Mouse (Mus musculus) gastrocnemius, postnatal 14 days (tissue): ENCODE results near the gene Mthfsd. TPM values are rescaled to one million over a fixed set of nuclear protein-coding genes. Genes with fewer than 3 reads are reported as not detected.

Experiments used
- DNase-seq: peaks from one replicate; pipeline ENCODE4 v3.0.0; 2021; ENCODE audit warnings: mixed read lengths
- intact Hi-C: fragments of 180-260 bp; cut with DNase I; formaldehyde crosslinking; loops from one replicate; pipeline ENCODE4 v1.15.1; 2025; ENCODE audit warnings: low total_unique reads
- total RNA-seq, 2 experiments: library from RNA; stranded (reverse); gene quantifications; 2 replicates each; pipeline ENCODE4 v1.2.3; 2021

Mthfsd gene
- total RNA-seq, 2 experiments from 2014 or later, result 12.5 to 13.0 TPM

GRCm38 (mm10) chr8:121093496-121093895 lies 14.7 kb downstream of the Mthfsd start:
- DNase-seq, result no peak
- intact Hi-C loops, result loop anchor here (10.0 kb wide), 1 partner anchor 419 kb away; no protein-coding TSS in a partner anchor

- intact Hi-C loops, result loop anchor here (10.0 kb wide), 1 partner anchor 418 kb away; no protein-coding TSS in a partner anchor
- peak; percentile 82 for DNase-seq
Measured at GRCm38 (mm10) chr8:121092627-121093026, 15.6 kb downstream of the Mthfsd start.

- intact Hi-C loops, result loop anchor here (10.0 kb wide), 1 partner anchor 417 kb away; no protein-coding TSS in a partner anchor
- no peak for DNase-seq
Measured at GRCm38 (mm10) chr8:121092141-121092540, 16.1 kb downstream of the Mthfsd start.

GRCm38 (mm10) chr8:121090716-121091115 lies 17.5 kb downstream of the Mthfsd start:
- DNase-seq, result no peak
- intact Hi-C loops, result loop anchor here (2.0 to 10.0 kb wide), 2 partner anchors 270 to 416 kb away; no protein-coding TSS in a partner anchor

GRCm38 (mm10) chr8:121089631-121090380 lies 18.4 kb downstream of the Mthfsd start:
- intact Hi-C loops, result loop anchor here (2.0 to 10.0 kb wide), 2 partner anchors 269 to 415 kb away; no protein-coding TSS in a partner anchor
- DNase-seq, result no peak

GRCm38 (mm10) chr8:121088871-121089630 lies 19.1 kb downstream of the Mthfsd start:
- intact Hi-C loops, result no loop called here
- DNase-seq, result no peak

- no peak for DNase-seq
- intact Hi-C loops, result no loop called here
Measured at GRCm38 (mm10) chr8:121088281-121088680, 19.9 kb downstream of the Mthfsd start.

- intact Hi-C loops, result no loop called here
Measured at GRCm38 (mm10) chr8:121086004-121086900, 21.9 kb downstream of the Mthfsd start.

GRCm38 (mm10) chr8:121085561-121085960 lies 22.6 kb downstream of the Mthfsd start:
- intact Hi-C loops, result no loop called here
- DNase-seq, result no peak

More at GRCm38 (mm10) chr8:121086004-121086900, 21.9 kb downstream of the Mthfsd start:
- DNase-seq, result no peak

GRCm38 (mm10) chr8:121085011-121085410 lies 23.2 kb downstream of the Mthfsd start:
- DNase-seq, result no peak
- intact Hi-C loops, result no loop called here

- intact Hi-C loops, result no loop called here
- DNase-seq, result no peak
Measured at GRCm38 (mm10) chr8:121084210-121084951, 23.8 kb downstream of the Mthfsd start, which contains the start of gene Foxf1. Gene Foxf1 (plus strand): TSS chr8:121084386.

- DNase-seq, result no peak
- intact Hi-C loops, result no loop called here
Measured at GRCm38 (mm10) chr8:121083936-121084209, 24.3 kb downstream of the Mthfsd start.

- intact Hi-C loops, result no loop called here
Measured at GRCm38 (mm10) chr8:121083093-121083935, 24.9 kb downstream of the Mthfsd start.

GRCm38 (mm10) chr8:121082218-121083092 lies 25.7 kb downstream of the Mthfsd start:
- intact Hi-C loops, result no loop called here
- no peak for DNase-seq

More at GRCm38 (mm10) chr8:121083093-121083935, 24.9 kb downstream of the Mthfsd start:
- DNase-seq, result peak; percentile 76

- no peak for DNase-seq
- intact Hi-C loops, result no loop called here
Measured at GRCm38 (mm10) chr8:121081398-121081797, 26.8 kb downstream of the Mthfsd start.

GRCm38 (mm10) chr8:121080361-121081090 lies 27.7 kb downstream of the Mthfsd start:
- no peak for DNase-seq
- intact Hi-C loops, result no loop called here
